Mouse (Mus musculus) lung, postnatal 10 days (tissue): ENCODE data around the gene Specc1.
A peak's percentile ranks its signal among the peaks of the same experiment; 100 is the strongest.

ENCODE experiments used
- DNase-seq: peaks from one replicate; pipeline ENCODE4 v3.0.0; 2021

Gene Specc1

DNA sequence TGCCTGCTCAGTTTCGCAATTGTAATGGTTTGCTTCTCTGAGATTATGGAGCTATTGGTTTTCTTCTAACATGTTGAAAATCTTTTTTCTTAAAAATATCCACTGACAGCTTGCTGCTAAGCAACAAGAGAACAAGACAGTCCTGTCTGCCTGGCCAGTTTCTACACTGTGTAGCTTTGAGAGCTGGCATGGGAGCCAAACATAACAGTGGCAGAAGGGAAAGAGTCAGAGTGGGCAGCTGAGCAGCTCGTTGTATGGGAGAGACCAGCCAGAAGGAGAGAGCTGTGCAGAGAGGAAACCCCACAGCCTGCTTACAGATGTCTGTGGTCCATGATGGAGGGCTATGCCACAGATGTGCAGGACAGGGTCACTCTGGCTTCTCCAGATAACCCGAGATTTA is 235.5 kb downstream of the Specc1 start:
- DNase-seq, result no peak

DNA sequence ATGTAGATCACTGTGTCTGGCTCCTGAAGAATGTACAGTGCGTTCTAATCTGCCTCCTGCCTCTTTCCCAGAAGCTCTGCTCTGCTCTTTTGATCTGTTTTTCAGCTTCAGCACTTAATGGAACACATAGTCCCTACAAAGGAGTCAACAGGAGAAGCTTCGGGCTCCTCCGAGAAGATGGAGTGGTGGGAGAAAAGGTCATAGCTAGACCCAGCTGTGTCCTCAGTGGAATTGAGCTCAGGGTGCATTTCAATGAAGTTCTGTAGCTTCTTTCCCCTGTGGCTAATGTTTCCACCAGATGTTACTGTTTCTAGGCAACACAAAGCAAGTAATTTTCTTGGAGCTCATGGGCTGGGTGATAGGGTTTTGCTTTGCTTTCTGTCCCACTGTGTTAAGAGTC is 236.6 kb downstream of the Specc1 start:
- no peak for DNase-seq

DNA sequence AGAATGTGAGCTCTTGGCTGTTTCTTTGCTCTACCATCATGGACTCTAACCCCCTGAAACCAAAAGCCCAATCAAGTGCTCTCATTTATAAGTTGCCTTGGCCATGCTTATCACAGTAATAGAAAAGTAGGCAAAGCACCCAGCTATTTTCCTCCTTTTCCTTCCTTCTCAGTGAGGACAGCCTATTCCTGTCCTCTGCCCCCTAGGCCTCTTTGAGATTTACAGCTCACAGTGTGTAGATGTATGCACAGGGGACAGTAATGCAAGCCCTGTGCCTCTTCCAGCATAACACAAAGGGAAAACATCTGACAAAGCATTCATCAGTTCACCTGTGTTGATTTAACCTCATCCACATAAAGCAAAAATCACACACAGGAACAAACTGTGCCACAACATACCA is 237.7 kb downstream of the Specc1 start:
- no peak for DNase-seq

DNA sequence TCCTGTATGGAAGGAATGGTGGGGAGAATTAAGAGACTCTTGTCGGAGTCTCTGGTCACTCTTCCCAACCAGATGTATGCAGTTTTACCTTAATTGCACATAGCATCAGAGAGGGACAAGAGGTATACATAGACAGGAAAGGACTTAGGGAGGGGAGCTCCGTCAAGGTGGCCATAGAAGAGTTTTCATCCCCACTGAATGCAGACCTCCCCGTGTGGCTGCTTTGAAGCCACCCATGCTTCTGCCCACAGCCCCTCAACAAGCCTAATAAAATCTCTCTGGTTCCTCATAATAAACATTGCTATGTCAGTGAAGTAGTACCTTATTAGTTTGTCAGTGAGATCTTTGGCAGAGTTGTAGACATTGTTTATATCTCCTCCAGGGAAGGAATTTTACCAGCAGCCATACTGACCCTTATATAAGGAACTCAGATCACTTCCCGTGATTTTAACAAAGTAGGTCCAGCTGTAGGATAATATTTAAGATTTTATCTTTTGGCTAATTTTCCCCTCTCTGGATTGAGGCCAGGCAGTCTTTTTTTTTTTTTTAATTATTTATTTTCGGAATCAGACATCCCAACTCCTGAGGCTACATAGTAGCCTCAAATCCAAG is 244.4 kb downstream of the Specc1 start:
- DNase-seq, result no peak

DNA sequence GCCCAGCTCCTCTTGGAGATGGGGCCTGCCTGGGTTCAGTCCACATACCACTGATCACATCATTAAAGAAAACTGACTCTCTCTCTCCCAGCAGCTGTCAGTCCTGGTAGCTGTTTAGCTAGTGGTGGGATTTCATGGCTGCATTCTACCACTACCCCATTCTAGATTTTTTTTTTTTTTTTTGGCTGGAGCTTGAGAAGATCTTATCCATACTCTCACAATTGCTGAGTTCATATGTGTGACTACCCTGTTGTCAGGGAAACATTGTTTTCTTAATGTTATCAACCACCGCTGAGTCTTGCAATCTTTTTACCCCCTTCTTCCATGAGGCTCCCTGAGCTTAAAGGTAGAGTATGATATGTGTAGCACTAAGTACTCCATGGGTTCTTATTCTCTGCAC is 246.1 kb downstream of the Specc1 start:
- no peak for DNase-seq

DNA sequence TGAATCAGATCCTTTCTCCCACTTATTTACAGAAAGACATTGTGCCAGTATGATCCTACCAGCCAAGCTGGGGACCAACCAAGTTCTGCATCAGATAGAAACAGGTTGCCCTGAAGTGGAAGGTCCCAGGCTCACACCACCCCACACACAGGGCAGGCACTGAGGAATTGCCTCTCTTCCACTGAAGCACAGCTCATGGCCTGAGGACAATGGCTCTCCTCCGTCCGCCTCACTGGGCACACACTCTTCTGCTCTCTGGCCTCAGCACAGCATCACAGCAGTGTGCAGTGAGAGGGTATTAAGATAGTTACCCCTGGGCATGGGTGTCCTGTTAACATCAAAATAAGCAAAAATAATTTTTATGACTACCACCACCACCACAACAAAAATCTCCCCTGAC is 252.5 kb downstream of the Specc1 start:
- DNase-seq, result no peak

DNA sequence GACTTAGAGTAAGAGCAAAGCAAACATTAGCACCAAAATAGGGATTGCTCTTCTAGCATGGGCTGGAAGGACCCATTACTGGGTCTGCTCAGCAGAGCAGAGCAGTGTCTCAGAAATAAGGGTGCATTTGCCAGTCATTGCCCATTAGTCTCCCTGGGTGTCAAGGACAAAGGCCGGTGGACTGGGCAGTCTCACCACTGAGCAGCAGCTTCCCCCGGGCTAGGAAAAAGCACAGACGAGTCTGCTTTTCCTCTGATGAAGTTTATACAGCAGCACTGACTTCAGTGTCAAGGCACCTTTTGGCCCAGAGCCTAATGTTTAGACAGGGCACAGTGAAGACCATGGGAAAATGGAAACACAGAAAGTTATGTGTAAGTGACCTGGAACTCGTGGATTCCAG is 253.3 kb downstream of the Specc1 start:
- no peak for DNase-seq

DNA sequence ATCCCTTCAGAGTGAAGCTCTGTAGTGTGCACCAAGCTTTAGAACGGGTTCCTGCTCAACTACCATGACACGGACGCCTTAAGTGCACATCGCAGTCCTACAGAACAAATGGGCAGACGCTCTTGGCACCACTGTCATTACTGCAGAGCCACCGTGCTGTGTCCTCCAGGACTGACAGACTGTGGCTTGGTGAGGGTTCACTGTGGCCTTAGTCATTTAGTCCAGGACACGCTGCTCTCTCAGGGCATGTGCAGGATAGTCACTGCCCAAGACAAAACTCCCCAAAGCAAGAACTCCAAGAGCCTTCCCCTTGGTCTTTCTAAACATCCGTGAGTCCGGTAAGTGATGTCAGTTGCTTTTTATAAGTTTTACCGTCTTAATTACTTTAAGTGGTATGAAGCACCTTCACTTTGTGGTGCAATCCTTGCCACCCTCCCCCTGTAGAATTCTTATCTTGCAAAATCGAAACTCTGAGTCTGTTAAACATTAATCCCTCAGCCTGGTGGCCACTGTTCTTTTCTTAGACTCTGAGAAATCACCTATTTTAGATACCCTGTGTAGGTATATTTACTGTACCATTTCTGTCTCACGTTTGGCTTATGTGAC is 256.9 kb downstream of the Specc1 start:
- peak; percentile 16 for DNase-seq

DNA sequence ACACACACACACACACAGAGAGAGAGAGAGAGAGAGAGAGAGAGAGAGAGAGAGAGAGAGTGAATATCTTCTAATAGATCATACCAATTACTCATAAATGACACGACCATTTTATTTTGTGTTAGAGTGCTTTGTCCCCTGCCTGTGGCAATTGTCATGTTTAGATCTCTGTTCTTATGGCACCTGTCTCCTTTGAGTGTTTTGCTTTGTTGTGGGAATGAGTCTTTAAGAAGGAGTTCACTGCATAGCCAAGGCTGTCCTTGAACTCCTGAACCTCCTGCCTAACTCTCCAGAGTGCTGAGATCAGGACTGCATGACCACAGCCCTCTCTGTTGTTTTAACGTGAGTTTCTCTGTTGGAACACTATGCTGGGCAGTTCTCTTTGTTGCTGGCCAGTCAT is 258.5 kb downstream of the Specc1 start:
- no peak for DNase-seq

DNA sequence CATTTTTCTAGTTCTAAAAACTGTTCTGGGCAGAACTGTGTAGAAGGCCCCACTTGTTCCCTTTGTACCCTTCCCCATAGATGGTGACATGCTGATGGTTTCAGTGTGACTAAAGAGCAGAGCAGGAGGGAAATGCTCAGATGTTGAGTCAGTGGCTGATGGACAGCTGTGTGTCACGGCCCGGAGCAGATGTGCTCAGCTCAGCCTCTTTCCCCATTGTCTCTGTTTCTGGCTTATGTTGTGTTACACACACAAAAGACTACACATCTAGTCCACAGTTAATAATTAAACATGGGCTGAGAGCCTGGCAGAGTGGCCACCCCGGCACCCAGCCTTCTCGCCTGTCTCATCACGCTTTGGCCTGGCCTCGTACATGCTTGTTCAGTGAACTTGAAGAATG is 261.2 kb downstream of the Specc1 start:
- DNase-seq, result no peak

DNA sequence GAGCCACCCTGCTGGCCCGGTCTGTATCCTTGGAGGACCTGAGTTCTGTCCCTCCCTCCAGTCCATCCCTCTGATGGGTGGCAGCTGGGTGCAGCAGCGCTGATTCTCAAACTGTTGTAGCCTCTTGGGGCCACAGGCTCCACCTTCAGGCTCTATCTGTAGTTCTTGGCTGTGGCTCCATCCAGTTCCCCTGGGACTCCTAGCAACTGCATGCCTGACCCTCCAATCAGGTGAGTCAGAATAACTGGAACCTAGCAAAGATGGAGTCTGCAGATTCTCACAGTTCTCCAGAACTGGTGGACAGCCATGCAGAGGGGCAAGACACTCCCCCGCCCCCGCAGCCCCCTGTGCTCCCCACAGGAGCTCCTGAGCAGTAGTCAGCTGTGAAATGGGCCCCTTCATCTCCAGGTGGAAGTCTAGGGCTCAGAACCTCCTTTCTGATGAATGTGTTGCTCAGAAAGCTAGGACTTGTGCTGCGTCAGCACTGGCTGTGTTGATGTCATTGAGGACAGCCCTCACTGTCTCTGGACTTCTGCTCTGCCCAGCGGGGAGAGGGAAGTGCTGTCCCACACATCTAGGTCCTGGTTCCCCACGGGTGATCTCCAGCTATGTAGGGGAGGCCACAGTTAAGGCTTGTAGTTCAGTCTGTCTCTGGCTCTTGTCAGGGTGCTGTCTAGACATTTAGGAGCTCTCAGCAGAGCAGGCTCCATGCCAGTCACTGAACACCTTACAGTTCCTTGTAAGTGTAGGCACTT is 264.4 kb downstream of the Specc1 start:
- DNase-seq, result no peak

DNA sequence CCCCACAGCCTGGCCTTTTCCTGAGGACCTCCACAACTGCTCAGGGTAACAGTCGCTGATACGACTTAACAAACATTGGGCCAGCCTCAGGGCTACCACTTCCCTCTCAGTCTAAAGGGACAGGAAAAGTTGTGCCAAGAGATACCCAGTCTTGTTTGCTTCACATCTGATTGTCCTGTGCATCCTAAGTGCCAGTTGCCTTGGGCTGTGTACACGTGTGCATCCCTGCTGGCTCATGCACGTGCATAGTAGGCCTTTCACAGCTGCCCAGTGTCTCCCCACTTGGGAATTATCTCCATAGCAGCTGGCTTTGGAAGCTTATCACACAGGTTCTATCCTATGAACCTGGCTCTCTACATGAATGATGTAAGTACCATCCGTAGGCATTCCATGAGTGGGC is 266.9 kb downstream of the Specc1 start:
- DNase-seq, result no peak

DNA sequence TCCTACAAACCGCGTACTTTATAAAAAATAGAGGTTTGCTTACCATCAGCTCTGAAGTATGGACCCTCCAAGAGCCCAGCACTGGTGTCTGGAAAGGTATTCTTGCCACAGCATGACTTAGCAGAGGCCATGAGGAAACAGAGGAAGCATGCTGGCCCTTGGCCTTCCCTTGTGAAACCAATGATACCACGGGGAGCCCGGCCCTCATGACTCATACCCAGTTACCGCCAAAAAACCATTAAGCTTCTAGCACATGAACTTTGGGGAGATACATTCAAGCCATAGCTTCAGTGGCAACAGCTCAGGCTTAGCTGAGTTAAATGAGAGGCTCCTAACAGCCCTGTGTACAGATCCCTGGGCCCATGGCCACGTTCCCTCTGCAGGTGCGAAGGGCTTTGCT is 267.4 kb downstream of the Specc1 start:
- DNase-seq, result no peak

DNA sequence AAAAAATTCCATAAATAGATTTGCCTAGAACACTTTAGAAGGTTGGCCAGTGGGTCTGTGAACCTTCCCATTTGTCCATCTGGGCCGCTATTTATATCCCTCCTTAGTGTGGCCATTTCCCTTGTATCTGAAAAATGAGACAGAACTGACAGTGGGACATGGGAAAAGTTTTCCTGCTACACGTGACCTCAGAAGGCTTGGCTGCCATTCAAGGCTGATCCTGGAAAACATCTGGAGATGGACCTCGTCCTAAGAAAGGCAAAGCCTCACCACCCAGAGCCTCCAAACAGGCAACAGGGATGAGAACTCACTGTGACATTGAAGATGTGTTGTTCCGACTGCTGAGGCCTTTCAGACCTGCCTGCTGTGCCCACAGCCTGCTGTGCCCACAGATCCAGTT is 268.2 kb downstream of the Specc1 start:
- DNase-seq, result peak; percentile 40

DNA sequence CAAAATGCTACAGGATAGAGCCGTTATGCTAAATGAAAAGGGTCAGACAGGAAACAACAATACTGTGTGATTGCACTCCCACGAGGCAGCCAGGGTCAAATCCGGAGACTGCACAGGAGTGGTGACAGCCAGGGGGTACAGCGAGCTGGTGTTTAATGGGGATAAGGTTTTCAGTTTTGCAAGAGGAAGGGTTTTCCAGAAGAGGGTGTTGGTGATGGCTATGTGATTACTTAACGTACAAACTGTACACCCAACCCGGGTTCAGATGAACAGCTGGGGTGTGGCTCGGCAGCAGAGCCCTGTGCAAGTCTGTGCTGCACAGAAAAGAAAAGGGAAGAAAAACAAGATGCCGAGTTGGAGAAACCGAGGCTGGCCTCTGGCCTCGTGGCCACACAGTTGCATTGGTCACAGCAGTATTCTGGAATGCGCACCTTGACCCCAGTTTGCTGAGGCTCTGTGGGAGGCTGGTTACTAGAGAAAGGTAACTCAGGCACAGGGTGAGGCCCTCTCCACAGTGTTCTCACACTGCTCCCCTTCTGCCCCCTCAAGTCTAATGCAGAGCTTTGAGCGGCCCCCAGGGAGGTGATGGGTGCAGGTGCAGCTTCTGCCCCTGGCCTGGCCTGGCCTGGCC is 284.2 kb downstream of the Specc1 start:
- DNase-seq, result no peak

DNA sequence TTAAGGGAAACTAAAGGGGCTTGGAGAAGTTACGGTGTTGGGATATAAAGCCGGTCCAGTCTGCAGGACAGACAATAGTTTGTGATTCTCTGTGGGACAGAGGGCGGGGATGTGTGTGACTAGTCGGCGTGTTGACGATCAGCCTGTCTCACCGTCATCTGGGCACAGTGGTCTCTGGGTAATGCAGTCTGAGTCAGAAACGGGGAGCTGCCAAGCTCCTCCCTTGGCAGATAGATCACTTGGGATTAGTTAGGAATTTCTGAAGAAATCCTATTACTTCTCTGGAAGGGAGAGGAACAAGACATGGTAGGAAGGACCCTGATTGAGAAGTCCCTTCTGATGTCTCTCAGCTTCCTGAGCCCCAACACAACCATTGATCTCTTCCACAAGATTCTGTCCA is 287.3 kb downstream of the Specc1 start:
- no peak for DNase-seq

DNA sequence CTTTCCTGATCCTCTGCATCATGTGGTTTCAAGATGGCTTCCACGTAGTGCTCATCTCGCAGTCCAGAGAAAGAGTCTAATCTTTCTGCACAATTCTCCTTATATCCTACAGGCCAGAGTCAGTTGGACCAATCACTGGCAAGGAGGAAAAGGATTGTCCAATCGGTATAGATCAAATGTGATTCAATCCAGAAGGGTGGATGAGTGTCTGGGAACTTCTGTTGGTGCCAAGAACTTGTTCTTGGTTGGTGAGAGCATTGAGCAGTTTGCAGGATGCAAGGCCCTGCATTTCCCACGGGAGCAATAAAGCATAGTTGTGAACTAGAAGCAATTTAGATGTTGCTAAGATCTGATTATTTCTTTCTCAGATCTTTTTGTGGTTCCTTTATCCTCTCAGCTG is 287.9 kb downstream of the Specc1 start:
- no peak for DNase-seq

DNA sequence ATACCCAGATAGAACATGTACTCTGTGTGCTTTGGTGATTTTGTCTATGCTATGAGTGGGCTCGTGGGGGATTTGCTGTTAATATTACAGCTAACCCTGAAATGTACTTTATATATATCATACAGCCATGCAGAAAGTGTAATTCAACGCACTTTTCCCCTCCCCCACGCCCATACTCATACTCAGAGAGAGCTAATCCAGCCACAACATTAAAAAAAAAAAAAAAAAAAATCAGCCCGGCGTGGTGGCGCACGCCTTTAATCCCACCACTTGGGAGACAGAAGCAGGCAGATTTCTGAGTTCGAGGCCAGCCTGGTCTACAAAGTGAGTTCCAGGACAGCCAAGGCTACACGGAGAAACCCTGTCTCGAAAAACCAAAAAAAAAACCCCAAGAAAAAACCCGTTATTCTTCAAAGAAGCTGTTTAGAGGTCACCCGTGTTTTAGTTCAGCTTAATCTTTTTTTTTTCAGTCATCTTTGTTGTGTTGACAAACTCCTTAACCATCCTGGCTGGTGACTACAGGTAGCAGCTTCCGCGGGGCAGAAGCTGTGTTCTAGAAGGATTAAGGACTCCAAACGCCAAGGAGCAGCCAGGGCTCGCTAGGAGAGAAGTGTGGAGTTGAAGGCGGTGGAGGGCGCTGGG is 291.3 kb downstream of the Specc1 start:
- DNase-seq, result no peak

DNA sequence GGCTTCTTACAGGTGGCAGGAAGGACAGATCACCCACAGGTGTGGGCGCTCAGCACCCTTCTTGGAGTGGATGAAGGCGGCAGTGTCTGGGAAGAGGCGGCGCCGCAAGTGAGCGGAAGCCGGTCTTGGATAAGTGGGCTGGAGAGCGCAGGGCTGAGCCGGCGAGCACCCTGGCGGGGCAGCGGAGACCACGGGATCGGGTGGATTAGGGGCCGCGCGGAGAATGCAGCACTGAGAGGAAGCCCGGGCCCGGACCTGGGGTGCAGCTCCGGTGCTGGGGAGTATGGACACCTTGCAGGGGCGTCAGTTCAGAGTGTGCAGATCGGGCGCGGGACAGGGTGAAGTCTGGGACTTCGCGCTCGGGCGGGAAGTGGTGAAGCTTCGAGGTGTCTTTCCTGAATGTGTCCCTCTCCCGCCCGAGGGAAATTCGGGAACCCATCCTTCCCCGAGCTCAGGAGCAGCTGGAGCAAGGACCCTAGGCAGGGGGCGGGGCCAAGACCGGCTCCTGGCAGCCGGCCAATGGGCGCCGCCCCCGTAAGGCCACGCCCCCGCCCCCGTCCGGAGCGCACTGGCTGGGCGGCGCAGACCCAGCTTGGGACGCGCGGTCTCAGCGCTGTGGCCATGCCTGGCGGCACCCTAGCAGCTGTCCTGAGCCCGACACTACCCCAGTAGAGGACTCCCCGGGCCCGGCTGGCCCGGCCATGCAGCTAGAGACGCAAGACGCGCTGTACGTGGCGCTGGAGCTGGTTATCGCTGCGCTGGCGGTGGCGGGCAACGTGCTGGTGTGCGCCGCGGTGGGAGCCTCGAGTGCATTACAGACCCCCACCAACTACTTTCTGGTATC is 292.1 kb downstream of the Specc1 start, which contains the start of gene Adora2b:
Gene Adora2b, plus strand, starts transcription at position 584 of the 844 bp plus-strand sequence.
- DNase-seq, result peak; percentile 68

DNA sequence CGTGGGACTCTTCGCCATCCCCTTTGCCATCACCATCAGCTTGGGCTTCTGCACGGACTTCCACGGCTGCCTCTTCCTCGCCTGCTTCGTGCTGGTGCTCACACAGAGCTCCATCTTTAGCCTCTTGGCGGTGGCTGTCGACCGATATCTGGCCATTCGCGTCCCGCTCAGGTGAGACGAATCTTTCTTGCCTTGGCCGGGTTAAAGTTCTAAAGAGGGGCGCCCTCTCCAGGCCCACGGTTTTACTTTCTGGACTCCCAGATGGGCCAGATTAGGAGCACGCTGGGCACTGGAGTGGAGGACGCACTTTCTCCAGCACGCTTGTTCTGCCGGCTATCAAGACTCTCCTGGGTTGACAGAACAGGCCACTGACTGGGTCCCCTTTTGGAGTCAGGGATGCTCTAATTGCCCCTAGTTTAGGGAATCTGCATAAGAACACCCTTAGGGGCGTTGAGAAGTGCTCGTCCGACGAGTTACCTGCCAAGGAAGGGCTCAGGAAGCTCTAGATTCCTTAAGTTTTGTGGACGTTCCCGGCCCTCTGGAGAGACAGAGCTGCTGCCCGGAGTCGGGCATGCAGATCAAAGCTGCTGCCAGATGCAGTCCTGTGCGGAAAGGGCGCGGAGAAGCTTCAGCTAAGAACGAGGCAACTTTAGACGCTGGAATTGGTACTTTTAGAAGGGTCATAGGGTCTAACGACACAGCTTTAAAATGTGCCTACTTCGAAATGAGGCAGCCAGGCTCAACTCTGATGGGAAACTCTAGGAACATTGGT is 292.9 kb downstream of the Specc1 start:
- DNase-seq, result peak; percentile 66

DNA sequence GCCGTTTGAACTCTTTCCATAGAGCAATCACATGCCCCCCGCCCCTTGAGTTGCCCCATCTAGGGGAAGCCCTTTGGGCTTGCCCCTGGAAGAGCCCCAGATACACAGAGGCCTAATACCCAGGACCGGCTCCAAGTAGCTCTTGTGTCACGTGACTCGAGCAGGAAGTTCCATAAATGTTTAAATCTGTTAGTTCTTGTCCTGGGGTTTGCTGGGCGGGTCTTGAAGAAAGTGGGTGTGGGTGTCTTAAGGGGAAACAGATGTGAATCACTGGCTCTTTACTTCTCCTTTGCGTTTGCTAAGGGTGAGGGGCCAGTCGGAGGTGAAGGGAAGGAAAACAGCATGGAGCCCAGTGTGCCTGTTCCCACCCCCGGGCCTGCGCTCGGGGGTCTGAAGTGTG is 294.5 kb downstream of the Specc1 start:
- peak; percentile 40 for DNase-seq

DNA sequence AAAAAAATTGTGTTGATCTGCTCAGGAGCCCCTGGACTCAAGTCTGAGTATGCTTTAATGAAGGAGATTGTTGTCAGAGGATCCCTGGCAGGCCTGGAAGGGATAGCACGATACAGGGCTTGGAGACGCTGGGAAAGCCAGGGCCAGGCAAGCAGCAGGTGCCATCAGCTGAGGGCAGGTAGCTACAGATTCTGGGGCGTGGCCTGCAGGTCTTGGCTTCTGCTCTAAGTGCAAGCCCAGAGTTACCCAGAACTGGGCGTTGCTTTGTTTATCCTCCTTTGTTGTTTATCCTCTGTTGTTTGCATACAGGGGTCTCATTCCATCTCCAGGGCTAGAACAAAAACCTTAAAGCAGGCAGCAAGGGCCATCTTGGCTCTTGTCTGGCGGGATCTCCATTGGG is 296.8 kb downstream of the Specc1 start:
- DNase-seq, result no peak
